Mouse (Mus musculus) E14TG2a.4 (cell line): Measurements from ENCODE around the gene Duox1.
A peak's percentile ranks its signal among the peaks of the same experiment; 100 is the strongest.

Experiments
- CTCF ChIP-seq: conservative IDR thresholded peaks from 2 replicates; pipeline ENCODE4 v1.5.1; 2014; ENCODE audit warnings: low read length
- NANOG ChIP-seq: IDR thresholded peaks from 2 replicates; pipeline ENCODE4 v1.6.1; 2014; ENCODE audit warnings: borderline replicate concordance, low read length, mixed read lengths
- POU5F1 ChIP-seq: IDR thresholded peaks from 2 replicates; pipeline ENCODE4 v1.6.1; 2014; ENCODE audit warnings: low read length, borderline replicate concordance

- TF ChIP-seq CTCF: peak; percentile 97
- no peak for TF ChIP-seq NANOG
- TF ChIP-seq POU5F1: no peak
Observed at GRCm38 (mm10) chr2:122380768-122381311, 65.4 kb downstream of the Duox1 start.
